Mouse (Mus musculus) forebrain, embryonic 14.5 days (tissue): ENCODE results near the gene Sel1l. TPM values are rescaled to one million over a fixed set of nuclear protein-coding genes. Genes with fewer than 3 reads are reported as not detected.
A peak's percentile ranks its signal among the peaks of the same experiment; 100 is the strongest.

Source experiments
- ATAC-seq: fragments of 200-750 bp; cut with Nextera tagmentation; 2 replicates; pipeline ENCODE4 v1.8.0; 2017; ENCODE audit warnings: mild to moderate bottlenecking, moderate library complexity
- DNase-seq: peaks from one replicate; pipeline ENCODE4 v3.0.0-alpha.2; 2015; ENCODE audit warnings: low spot score
- H3K27ac ChIP-seq: fragments of 300-500 bp; sonication (generic); 2 replicates; pipeline ENCODE4 v1.5.1; 2014; ENCODE audit warnings: low read depth, mild to moderate bottlenecking, control low read depth, low read length, moderate library complexity
- H3K27me3 ChIP-seq: fragments of 300-500 bp; sonication (generic); replicated peaks from 2 replicates; pipeline ENCODE4 v1.6.1; 2014; ENCODE audit warnings: low read length, control low read depth, mixed read lengths; ENCODE audit not compliant: control insufficient read depth, insufficient read depth
- H3K36me3 ChIP-seq: fragments of 300-500 bp; sonication (generic); 2 replicates; pipeline ENCODE4 v1.6.1; 2014; ENCODE audit warnings: low read length, control low read depth; ENCODE audit not compliant: control insufficient read depth, insufficient read depth
- H3K4me1 ChIP-seq: fragments of 300-500 bp; sonication (generic); 2 replicates; pipeline ENCODE4 v1.6.1; 2014; ENCODE audit warnings: antibody characterized with exemption, low read length, control low read depth; ENCODE audit not compliant: control insufficient read depth, insufficient read depth
- H3K4me2 ChIP-seq: fragments of 300-500 bp; sonication (generic); 2 replicates; pipeline ENCODE4 v1.6.1; 2014; ENCODE audit warnings: mild to moderate bottlenecking, control low read depth, low read length
- H3K4me3 ChIP-seq: fragments of 300-500 bp; sonication (generic); 2 replicates; pipeline ENCODE4 v1.5.1; 2014; ENCODE audit warnings: low read depth, low read length, control low read depth
- H3K9ac ChIP-seq: fragments of 300-500 bp; sonication (generic); 2 replicates; pipeline ENCODE4 v1.6.1; 2014; ENCODE audit warnings: mild to moderate bottlenecking, low read length, control low read depth, moderate library complexity
- H3K9me3 ChIP-seq: fragments of 300-500 bp; sonication (generic); replicated peaks from 2 replicates; pipeline ENCODE4 v1.6.1; 2016; ENCODE audit warnings: low read length, control low read depth, mixed read lengths; ENCODE audit not compliant: control insufficient read depth
- WGBS: fragments of 180-500 bp; shearing (Covaris S2); extraction: QIAGEN DNeasy Blood & Tissue Kit; methylation state at CpG from one replicate; pipeline ENCODE4 v1.1.7; 2014; 5-methylcytosine and 5-hydroxymethylcytosine counted together
- polyA plus RNA-seq: library from polyadenylated mRNA; unstranded; fragments of >200 nt; fragmentation: Nextera tagmentation; extraction: Ambion mirVana; gene quantifications from 2 replicates; pipeline ENCODE4 v1.2.1, GENCODE M21; 2014

The Sel1l gene
- polyA plus RNA-seq, 1 experiment from 2014 or later = 58.1 TPM

DNA sequence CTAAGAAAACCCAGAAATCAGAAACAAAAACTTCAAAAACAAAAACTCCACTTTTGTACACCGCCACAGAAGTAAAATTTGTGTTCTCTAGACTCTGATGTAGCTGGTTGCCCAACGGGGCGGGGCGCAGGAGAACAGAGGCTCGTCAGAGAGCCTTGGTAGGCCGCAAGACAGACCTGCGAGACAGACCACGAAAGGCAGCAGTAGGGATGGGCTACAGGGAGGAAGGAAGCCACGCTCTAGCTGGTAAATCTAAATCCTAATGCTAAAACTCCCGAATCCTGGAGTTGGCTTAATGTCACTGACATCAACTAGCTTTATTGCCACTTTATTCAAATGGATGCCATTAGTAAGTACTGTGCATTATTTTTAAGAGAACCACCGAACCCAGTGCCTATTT lies 41.9 kb downstream of the Sel1l start:
- no peak for DNase-seq
- Histone ChIP-seq H3K27ac (no peak overlapping the region), H3K9me3 (no peaks in the 10 kb centered on the region), H3K4me3 (no peak overlapping the region), H3K4me2 (no peak overlapping the region), H3K27me3 (no peaks in the 10 kb centered on the region), H3K9ac (no peak overlapping the region), H3K4me1 (no peaks in the 10 kb centered on the region), H3K36me3 (peaks cover 45% of the 10 kb centered on the region)
- no peak for ATAC-seq
- WGBS = 94% methylated on average over 11 of the region's 11 CpGs

DNA sequence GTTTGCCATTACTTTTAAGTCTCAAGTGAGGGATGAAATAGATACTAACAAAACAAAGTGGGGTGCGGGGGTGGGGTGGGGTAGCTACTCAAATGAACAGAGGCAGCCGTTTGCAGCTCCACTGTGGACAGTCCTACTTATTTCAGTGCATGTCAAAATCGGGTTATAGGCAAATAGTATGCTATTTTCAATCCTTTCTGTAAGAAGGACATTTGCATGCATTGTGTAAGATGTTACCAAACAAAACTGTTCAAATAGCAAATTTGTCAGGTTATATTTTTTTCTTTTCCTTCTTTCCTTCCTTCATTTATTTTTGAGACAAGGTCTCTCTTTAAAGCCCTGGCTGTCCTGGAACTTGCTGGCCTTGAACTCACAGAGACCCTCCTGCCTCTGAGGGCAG lies 44.7 kb downstream of the Sel1l start:
- H3K27ac ChIP-seq = no peak overlapping the region
- H3K36me3 ChIP-seq = peaks cover 19% of the 10 kb centered on the region
- no peak overlapping the region for H3K4me2 ChIP-seq
- no peak overlapping the region for H3K9ac ChIP-seq
- H3K27me3 ChIP-seq = no peaks in the 10 kb centered on the region
- no peaks in the 10 kb centered on the region for H3K4me1 ChIP-seq
- H3K9me3 ChIP-seq = no peaks in the 10 kb centered on the region
- no peak overlapping the region for H3K4me3 ChIP-seq
- DNase-seq = no peak
- 81% methylated on average over 3 of the region's 3 CpGs for WGBS
- ATAC-seq = no peak

DNA sequence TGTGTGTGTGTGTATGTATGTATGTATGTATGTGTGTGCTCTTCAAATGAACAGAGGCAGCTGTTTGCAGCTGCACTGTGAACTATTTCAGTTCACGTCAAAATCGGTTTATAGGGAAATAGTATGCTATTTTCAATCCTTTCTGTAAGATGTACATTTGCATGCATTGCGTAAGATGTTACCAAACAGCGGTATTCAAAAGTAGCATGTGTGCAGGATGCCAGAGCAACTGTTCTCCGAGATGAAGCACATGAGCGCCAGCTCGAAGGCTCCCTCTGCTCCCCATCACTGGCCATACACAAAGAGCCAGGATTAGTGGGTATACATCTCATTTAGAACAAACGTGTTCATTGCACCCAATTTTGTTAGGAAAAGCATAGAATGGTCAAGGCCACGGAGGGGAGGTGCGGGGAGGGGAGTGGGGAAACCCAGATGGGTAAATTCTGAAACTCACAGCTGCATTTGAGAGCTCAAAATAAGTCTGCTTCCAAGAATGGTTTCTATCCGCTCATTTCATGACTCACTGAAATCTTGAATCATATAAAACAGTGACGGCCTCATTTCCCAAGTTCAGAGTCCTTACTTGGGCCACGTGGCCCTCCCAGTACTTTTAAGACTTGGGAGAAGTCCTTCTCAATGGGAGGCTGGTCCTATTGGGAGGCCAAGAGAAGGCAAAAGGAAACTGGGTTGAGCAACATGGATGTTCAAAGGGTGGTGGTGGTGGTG lies 45.6 kb downstream of the Sel1l start:
- H3K9me3 ChIP-seq = no peaks in the 10 kb centered on the region
- no peaks in the 10 kb centered on the region for H3K4me1 ChIP-seq
- DNase-seq = peak; percentile 10
- no peaks in the 10 kb centered on the region for H3K27me3 ChIP-seq
- H3K4me2 ChIP-seq = no peak overlapping the region
- no peak overlapping the region for H3K9ac ChIP-seq
- H3K36me3 ChIP-seq = peaks cover 10% of the 10 kb centered on the region
- no peak overlapping the region for H3K27ac ChIP-seq
- H3K4me3 ChIP-seq = no peak overlapping the region
- ATAC-seq = no peak
- WGBS = 77% methylated on average over 13 of the region's 13 CpGs

DNA sequence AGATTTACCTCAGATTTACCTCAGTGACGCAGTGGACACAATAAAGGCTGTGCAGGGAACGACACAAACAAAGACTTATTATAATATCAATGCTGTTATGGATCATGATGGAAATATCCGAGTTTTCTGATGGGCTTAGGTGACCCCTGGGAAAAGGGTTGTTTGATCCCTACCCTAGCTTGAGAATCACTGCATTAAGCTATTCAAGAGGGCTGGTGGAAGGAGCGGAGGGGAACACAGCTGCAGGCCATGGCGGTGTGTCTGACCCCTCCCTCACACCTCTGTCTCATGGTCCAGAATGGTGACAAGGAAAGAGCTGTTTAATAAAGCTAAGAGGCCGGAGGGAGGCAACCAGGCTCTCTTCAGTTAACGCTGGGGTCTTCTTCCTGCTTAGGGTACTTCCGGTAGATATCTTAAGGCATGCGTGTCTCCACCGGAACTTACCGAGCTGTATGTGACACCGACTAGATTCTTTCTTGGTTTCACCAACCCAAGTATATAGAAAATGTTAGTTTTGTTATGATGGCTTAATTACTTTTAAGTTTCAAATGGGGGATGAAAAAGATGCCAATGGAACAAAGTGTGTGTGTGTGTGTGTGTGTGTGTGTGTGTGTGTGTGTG lies 46.3 kb downstream of the Sel1l start:
- Histone ChIP-seq H3K9ac (no peak overlapping the region), H3K27ac (no peak overlapping the region), H3K4me3 (no peak overlapping the region), H3K27me3 (no peaks in the 10 kb centered on the region), H3K4me2 (no peak overlapping the region), H3K4me1 (no peaks in the 10 kb centered on the region), H3K9me3 (no peaks in the 10 kb centered on the region), H3K36me3 (peaks cover 4% of the 10 kb centered on the region; the same call in 1 of the 2 replicates)
- ATAC-seq (no peak), DNase-seq (no peak)
- WGBS = 84% methylated on average over 12 of the region's 12 CpGs

DNA sequence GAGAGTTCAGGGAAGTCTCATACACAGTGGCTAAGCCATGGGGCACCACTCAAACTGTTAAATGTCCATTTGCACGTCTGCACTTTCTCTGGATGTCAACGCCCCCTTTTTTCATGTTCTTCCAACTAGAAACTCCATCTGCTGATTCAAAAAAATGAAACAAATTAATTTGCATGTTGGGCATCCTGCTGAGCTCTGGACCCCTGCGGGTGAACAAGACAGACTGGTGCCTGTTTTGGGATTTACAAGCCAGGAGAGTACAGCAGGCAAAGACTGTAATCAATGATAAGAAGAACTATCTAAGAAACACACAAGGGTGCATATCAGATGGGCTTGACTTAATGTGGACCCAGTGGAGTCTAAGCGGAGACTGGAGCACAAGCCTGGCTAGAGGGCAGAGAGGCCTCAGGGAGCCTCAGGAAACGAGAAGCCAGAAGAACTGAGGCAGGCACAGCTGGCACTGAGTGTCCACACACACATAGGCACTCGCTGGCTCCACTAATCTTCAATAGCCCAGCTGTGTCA lies 48.0 kb downstream of the Sel1l start:
- H3K4me3 ChIP-seq = no peak overlapping the region
- no peaks in the 10 kb centered on the region for H3K9me3 ChIP-seq
- no peak overlapping the region for H3K9ac ChIP-seq
- no peaks in the 10 kb centered on the region for H3K4me1 ChIP-seq
- H3K4me2 ChIP-seq = no peak overlapping the region
- H3K36me3 ChIP-seq = no peaks in the 10 kb centered on the region
- H3K27ac ChIP-seq = no peak overlapping the region
- no peaks in the 10 kb centered on the region for H3K27me3 ChIP-seq
- whole genome bisulfite sequencing = 58% methylated on average over 6 of the region's 6 CpGs
- DNase-seq = no peak
- ATAC-seq = no peak

DNA sequence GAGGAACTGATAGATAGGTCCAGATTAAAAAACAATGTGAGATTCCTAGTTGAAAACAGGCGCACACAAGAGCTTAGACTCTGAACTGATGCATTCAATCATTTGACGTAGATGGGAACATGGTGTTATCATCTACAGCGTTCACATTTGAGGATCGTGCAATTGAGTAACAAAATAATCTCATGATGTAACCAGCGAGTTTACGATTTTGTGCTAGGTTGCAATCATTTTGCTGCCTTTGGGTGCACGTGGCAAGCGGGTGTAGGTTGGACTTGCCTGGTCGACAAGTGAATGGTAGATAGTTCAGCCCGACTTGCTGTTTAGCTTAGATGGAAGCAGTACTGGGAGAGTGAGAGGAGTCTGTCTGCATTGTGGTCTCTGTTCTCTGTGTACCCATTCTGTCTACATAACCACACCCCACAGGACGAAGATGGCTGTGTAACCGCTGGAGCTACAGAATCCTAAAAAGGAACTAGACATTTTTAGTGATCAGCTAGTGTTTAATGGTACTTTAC lies 49.1 kb downstream of the Sel1l start:
- Histone ChIP-seq H3K36me3 (no peaks in the 10 kb centered on the region), H3K27ac (no peak overlapping the region), H3K4me2 (no peak overlapping the region), H3K4me3 (no peak overlapping the region), H3K9ac (no peak overlapping the region), H3K4me1 (no peaks in the 10 kb centered on the region), H3K9me3 (no peaks in the 10 kb centered on the region), H3K27me3 (no peaks in the 10 kb centered on the region)
- DNase-seq (no peak), ATAC-seq (no peak)
- 80% methylated on average over 12 of the region's 12 CpGs for WGBS

DNA sequence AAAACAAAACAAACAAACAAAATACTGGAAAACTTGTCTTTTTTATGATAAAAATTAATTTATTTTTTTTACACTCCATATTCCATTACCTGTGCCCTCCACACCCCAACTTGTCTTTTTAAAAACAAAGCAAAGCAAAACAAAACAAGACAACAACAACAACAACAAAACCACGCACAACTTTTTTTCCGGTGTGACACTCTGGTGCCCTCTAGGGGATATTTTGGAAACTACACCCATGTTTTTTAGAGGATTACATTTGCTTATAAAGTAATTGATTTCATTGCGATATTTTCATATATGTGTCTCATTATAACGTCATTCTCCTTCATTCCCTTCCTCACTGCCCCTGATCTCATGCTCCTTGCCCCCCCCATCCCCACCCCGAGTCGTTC lies 49.6 kb downstream of the Sel1l start:
- peak; percentile 57 for DNase-seq
- no peaks in the 10 kb centered on the region for H3K9me3 ChIP-seq
- no peaks in the 10 kb centered on the region for H3K4me1 ChIP-seq
- 20% methylated on average over 6 of the region's 6 CpGs for WGBS
- H3K4me3 ChIP-seq = no peak overlapping the region
- H3K27ac ChIP-seq = no peak overlapping the region
- peak; percentile 50; the same call in 1 of the 2 replicates for ATAC-seq
- H3K36me3 ChIP-seq = no peaks in the 10 kb centered on the region
- H3K27me3 ChIP-seq = no peaks in the 10 kb centered on the region
- no peak overlapping the region for H3K9ac ChIP-seq
- no peak overlapping the region for H3K4me2 ChIP-seq

DNA sequence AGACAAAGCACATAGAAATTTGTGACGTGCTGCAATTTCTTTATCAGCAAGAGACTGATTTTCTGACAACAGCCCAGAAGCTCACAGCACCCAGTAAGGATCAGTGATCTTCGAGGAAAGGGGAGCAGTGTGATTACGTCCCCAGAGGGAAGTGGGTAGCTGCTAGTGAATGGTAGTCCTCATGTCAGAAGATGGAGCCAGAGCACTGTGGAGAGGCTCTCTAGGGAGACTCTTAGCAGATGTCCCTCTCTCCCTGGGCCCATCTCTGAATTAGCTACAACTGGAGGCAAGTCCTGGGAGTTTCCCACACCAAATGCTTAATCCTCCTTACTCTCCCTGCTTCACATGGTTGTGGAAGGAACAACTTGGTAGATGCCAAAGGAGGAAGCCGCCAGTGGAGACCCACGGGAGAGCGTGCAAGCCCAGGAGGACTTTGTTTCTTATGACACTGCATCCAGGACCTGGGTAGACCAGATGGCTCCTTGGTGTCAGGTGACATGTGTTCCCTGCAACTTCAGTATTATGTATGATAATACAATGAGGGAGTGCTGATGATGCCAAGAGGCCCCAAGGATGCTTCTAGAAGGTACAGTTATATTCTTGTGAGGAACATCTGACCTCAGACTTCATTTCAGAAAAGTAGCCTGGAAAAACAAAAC lies 50.1 kb downstream of the Sel1l start:
- Histone ChIP-seq H3K27ac (no peak overlapping the region), H3K9ac (no peak overlapping the region), H3K4me1 (no peaks in the 10 kb centered on the region), H3K4me2 (no peak overlapping the region), H3K27me3 (no peaks in the 10 kb centered on the region), H3K9me3 (no peaks in the 10 kb centered on the region), H3K36me3 (no peaks in the 10 kb centered on the region), H3K4me3 (no peak overlapping the region)
- peak; percentile 19 for DNase-seq
- WGBS = 80% methylated on average over 6 of the region's 6 CpGs
- ATAC-seq = peak; percentile 62
